Mouse (Mus musculus) embryonic fibroblast, embryonic 13.5 days (primary cell): ENCODE results near the gene Ssr2.

Experiments used
- CTCF ChIP-seq: IDR thresholded peaks from 2 replicates; pipeline ENCODE4 v1.5.1; 2011; ENCODE audit warnings: mild to moderate bottlenecking, control low read depth, low read length, moderate library complexity, borderline replicate concordance; ENCODE audit not compliant: insufficient read depth
- POLR2A ChIP-seq: IDR thresholded peaks from 2 replicates; pipeline ENCODE4 v1.6.1; 2011; ENCODE audit warnings: low read depth, mild to moderate bottlenecking, control low read depth, low read length, moderate library complexity

DNA sequence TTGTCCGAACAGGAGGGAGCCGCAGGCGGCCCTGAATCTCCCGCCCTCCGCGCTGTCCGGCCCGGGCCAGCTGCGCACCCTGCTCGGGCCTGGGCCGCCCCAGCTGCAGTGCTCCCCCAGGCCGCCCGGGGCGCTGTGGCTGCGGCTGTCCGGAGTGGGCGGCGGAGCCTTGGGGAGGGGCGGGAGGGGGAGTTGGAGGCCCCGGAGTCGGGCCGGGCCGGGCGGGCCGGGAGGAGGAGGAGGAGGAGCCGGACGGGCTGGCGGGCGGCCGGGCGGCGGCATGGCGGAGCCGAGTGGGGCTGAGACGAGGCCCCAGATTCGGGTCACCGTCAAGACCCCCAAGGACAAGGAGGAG lies 22.2 kb upstream of the Ssr2 start, which contains the start of gene Ubqln4:
- TF ChIP-seq CTCF = peak; percentile 48
- TF ChIP-seq POLR2A = peak; percentile 69
